Mouse (Mus musculus) MEL (cell line): Measurements from ENCODE around the gene Hnrnpu. TPM values are rescaled to one million over a fixed set of nuclear protein-coding genes. Genes with fewer than 3 reads are reported as not detected.

ENCODE experiments used
- DNase-seq: peaks from one replicate; pipeline ENCODE4 v3.0.0; 2011; ENCODE audit warnings: low read depth, low spot score
- H3K27ac ChIP-seq: 2 replicates; pipeline ENCODE4 v1.5.1; 2012; ENCODE audit warnings: low read depth, mild to moderate bottlenecking, control low read depth, low read length, moderate library complexity; ENCODE audit not compliant: control insufficient read depth
- H3K27me3 ChIP-seq, 2 experiments: fragments of 150-350 bp in 1 of 2; sonication (generic) in 1 of 2; 2 replicates each; pipeline ENCODE4 v1.6.1; 2012; ENCODE audit warnings: low read length in 2 of 2, mild to moderate bottlenecking in 2 of 2, improper control_type of control experiment in 1 of 2, moderate library complexity in 1 of 2; ENCODE audit not compliant: insufficient read depth in 2 of 2, control insufficient read depth in 1 of 2
- H3K36me3 ChIP-seq, 2 experiments: 2 replicates each; pipeline ENCODE4 v1.6.1; 2012 to 2014; ENCODE audit warnings: low read length in 2 of 2, improper control_type of control experiment in 1 of 2, inconsistent platforms in 1 of 2, mild to moderate bottlenecking in 1 of 2; ENCODE audit not compliant: insufficient read depth in 2 of 2, control insufficient read depth in 1 of 2
- H3K4me1 ChIP-seq, 2 experiments: fragments of 150-350 bp in 1 of 2; sonication (generic) in 1 of 2; 2 replicates each; pipeline ENCODE4 v1.6.1; 2012; ENCODE audit warnings: low read length in 2 of 2, improper control_type of control experiment in 1 of 2, mild to moderate bottlenecking in 1 of 2; ENCODE audit not compliant: insufficient read depth in 2 of 2, control insufficient read depth in 1 of 2
- H3K4me3 ChIP-seq, 2 experiments: fragments of 150-350 bp in 1 of 2; sonication (generic) in 1 of 2; 2 replicates each; pipeline ENCODE4 v1.5.1; 2012; ENCODE audit warnings: low read depth in 2 of 2, low read length in 2 of 2, mild to moderate bottlenecking in 2 of 2, moderate library complexity in 2 of 2, control low read depth in 1 of 2, improper control_type of control experiment in 1 of 2; ENCODE audit not compliant: control insufficient read depth in 1 of 2, insufficient read depth in 1 of 2
- H3K79me2 ChIP-seq: 2 replicates; pipeline ENCODE4 v1.6.1; 2012; ENCODE audit warnings: mild to moderate bottlenecking, low read length, moderate library complexity; ENCODE audit not compliant: control insufficient read depth, poor library complexity, insufficient read depth
- H3K9ac ChIP-seq: 2 replicates; pipeline ENCODE4 v1.6.1; 2012; ENCODE audit warnings: low read depth, mild to moderate bottlenecking, control low read depth, low read length, moderate library complexity; ENCODE audit not compliant: control insufficient read depth, poor library complexity, severe bottlenecking
- H3K9me3 ChIP-seq: fragments of 150-350 bp; sonication (generic); replicated peaks from 2 replicates; pipeline ENCODE4 v1.6.1; 2012; ENCODE audit warnings: mild to moderate bottlenecking, low read length, improper control_type of control experiment, moderate library complexity; ENCODE audit not compliant: insufficient read depth
- CHD1 ChIP-seq: IDR thresholded peaks from 2 replicates; pipeline ENCODE4 v1.6.1; 2012; ENCODE audit warnings: low read depth, mild to moderate bottlenecking, inconsistent platforms, low read length, improper control_type of control experiment
- ELF1 ChIP-seq: IDR thresholded peaks from 2 replicates; pipeline ENCODE4 v1.6.1; 2014; ENCODE audit warnings: low read depth, mild to moderate bottlenecking, inconsistent platforms, low read length, improper control_type of control experiment, moderate library complexity
- GABPA ChIP-seq: IDR thresholded peaks from 2 replicates; pipeline ENCODE4 v1.6.1; 2012; ENCODE audit warnings: low read depth, mild to moderate bottlenecking, inconsistent platforms, low read length, improper control_type of control experiment, moderate library complexity
- GATA1 ChIP-seq: IDR thresholded peaks from 2 replicates; pipeline ENCODE4 v1.6.1; 2011; ENCODE audit warnings: low read depth, low read length, improper control_type of control experiment
- HCFC1 ChIP-seq: IDR thresholded peaks from 2 replicates; pipeline ENCODE4 v1.6.1; 2012; ENCODE audit warnings: low read depth, mild to moderate bottlenecking, inconsistent platforms, low read length, improper control_type of control experiment, moderate library complexity
- JUND ChIP-seq: IDR thresholded peaks from 2 replicates; pipeline ENCODE4 v1.6.1; 2011; ENCODE audit warnings: low read depth, mild to moderate bottlenecking, improper control_type of control experiment, low read length
- KAT2A ChIP-seq: conservative IDR thresholded peaks from 2 replicates; pipeline ENCODE4 v1.6.1; 2012; ENCODE audit warnings: low read depth, low read length, improper control_type of control experiment, inconsistent platforms
- MAFK ChIP-seq: IDR thresholded peaks from 2 replicates; pipeline ENCODE4 v1.6.1; 2011; ENCODE audit warnings: low read depth, mild to moderate bottlenecking, low read length, improper control_type of control experiment, borderline replicate concordance
- MEF2A ChIP-seq: IDR thresholded peaks from 2 replicates; pipeline ENCODE4 v1.6.1; 2014; ENCODE audit warnings: low read depth, mild to moderate bottlenecking, inconsistent platforms, low read length, improper control_type of control experiment; ENCODE audit not compliant: poor library complexity, insufficient replicate concordance, severe bottlenecking; ENCODE audit errors: extremely low read depth
- MYB ChIP-seq: IDR thresholded peaks from 2 replicates; pipeline ENCODE4 v1.6.1; 2011; ENCODE audit warnings: mild to moderate bottlenecking, low read depth, low read length, improper control_type of control experiment
- MYC ChIP-seq: IDR thresholded peaks from 2 replicates; pipeline ENCODE4 v1.6.1; 2011; ENCODE audit warnings: low read depth, mild to moderate bottlenecking, low read length, improper control_type of control experiment, moderate library complexity
- NELFE ChIP-seq: IDR thresholded peaks from 2 replicates; pipeline ENCODE4 v1.6.1; 2011; ENCODE audit warnings: low read depth, low read length, improper control_type of control experiment
- POLR2A ChIP-seq, 2 experiments: IDR thresholded peaks; 2 replicates each; pipeline ENCODE4 v1.6.1; 2011 to 2012; ENCODE audit warnings: low read length in 2 of 2, mild to moderate bottlenecking in 2 of 2, control low read depth in 1 of 2, improper control_type of control experiment in 1 of 2, low read depth in 1 of 2, moderate library complexity in 1 of 2; ENCODE audit not compliant: control insufficient read depth in 1 of 2, insufficient read depth in 1 of 2, poor library complexity in 1 of 2
- RAD21 ChIP-seq: IDR thresholded peaks from 2 replicates; pipeline ENCODE4 v1.6.1; 2011; ENCODE audit warnings: mild to moderate bottlenecking, low read depth, low read length, improper control_type of control experiment
- SIN3A ChIP-seq: IDR thresholded peaks from 2 replicates; pipeline ENCODE4 v1.6.1; 2012; ENCODE audit warnings: low read length, improper control_type of control experiment, inconsistent platforms
- TAL1 ChIP-seq: IDR thresholded peaks from 2 replicates; pipeline ENCODE4 v1.6.1; 2012; ENCODE audit warnings: mild to moderate bottlenecking, inconsistent platforms, low read length, moderate library complexity, mixed read lengths
- TBP ChIP-seq: IDR thresholded peaks from 2 replicates; pipeline ENCODE4 v1.8.0; 2011; ENCODE audit warnings: low read depth, low read length, improper control_type of control experiment
- TCF12 ChIP-seq: IDR thresholded peaks from 2 replicates; pipeline ENCODE4 v1.6.1; 2014; ENCODE audit warnings: low read depth, mild to moderate bottlenecking, inconsistent platforms, low read length, improper control_type of control experiment, moderate library complexity
- USF1 ChIP-seq: IDR thresholded peaks from 2 replicates; pipeline ENCODE4 v1.6.1; 2014; ENCODE audit warnings: low read depth, mild to moderate bottlenecking, inconsistent platforms, low read length, improper control_type of control experiment, moderate library complexity
- USF2 ChIP-seq, 2 experiments: IDR thresholded peaks; 2 replicates each; pipeline ENCODE4 v1.6.1; 2011 to 2012; ENCODE audit warnings: improper control_type of control experiment in 2 of 2, low read length in 2 of 2, borderline replicate concordance in 1 of 2, inconsistent platforms in 1 of 2, low read depth in 1 of 2, mild to moderate bottlenecking in 1 of 2; ENCODE audit not compliant: insufficient read depth in 1 of 2
- ZC3H11A ChIP-seq: IDR thresholded peaks from 2 replicates; pipeline ENCODE4 v1.6.1; 2012; ENCODE audit warnings: low read depth, mild to moderate bottlenecking, inconsistent platforms, low read length, improper control_type of control experiment
- ZKSCAN1 ChIP-seq: IDR thresholded peaks from 2 replicates; pipeline ENCODE4 v1.6.1; 2012; ENCODE audit warnings: low read depth, mild to moderate bottlenecking, inconsistent platforms, low read length, improper control_type of control experiment, moderate library complexity
- ZMIZ1 ChIP-seq: IDR thresholded peaks from 2 replicates; pipeline ENCODE4 v1.6.1; 2012; ENCODE audit warnings: low read depth, mild to moderate bottlenecking, inconsistent platforms, low read length, improper control_type of control experiment, moderate library complexity
- ZNF384 ChIP-seq: IDR thresholded peaks from 2 replicates; pipeline ENCODE4 v1.6.1; 2012; ENCODE audit warnings: low read depth, mild to moderate bottlenecking, inconsistent platforms, low read length, improper control_type of control experiment
- polyA plus RNA-seq, 2 experiments: library from polyadenylated mRNA; stranded (reverse) in 1 of 2; unstranded in 1 of 2; fragments of >175 nt in 1 of 2; fragments of >200 nt in 1 of 2; gene quantifications; 2 replicates each; pipeline versions ENCODE4 v1.2.1 to v1.2.4; 2012; ENCODE audit warnings: low replicate concordance in 2 of 2, low read depth in 1 of 2; ENCODE audit not compliant: insufficient read length in 2 of 2, insufficient read depth in 1 of 2, missing spikeins in 1 of 2
- total RNA-seq: library from RNA; depleted of rRNA; stranded (reverse); fragments of 300-350 nt; gene quantifications from 2 replicates; pipeline ENCODE4 v1.2.3, GENCODE M21; 2012

Hnrnpu gene
- total and polyA plus RNA-seq, 3 experiments: 373 to 2,754 (median 789) TPM

- H3K9me3 ChIP-seq: no peaks in the 10 kb centered on the region
- no peaks in the 10 kb centered on the region for H3K36me3 ChIP-seq
- no peaks in the 10 kb centered on the region for H3K79me2 ChIP-seq
- no peak overlapping the region for H3K27ac ChIP-seq
- H3K9ac ChIP-seq: no peak overlapping the region
- H3K4me1 ChIP-seq: no peaks in the 10 kb centered on the region; a peak in 1 of 4 replicates
- no peaks in the 10 kb centered on the region for H3K27me3 ChIP-seq
- TF ChIP-seq ZKSCAN1 (no peak), ZNF384 (no peak), RAD21 (no peak), NELFE (no peak), SIN3A (no peak), HCFC1 (no peak), CHD1 (no peak), MYC (no peak), GATA1 (no peak), JUND (no peak), ZC3H11A (no peak), TAL1 (no peak)
- DNase-seq: no peak
- H3K4me3 ChIP-seq: no peak overlapping the region
Measured at GRCm38 (mm10) chr1:178375381-178375780, 37.8 kb upstream of the Hnrnpu start.

GRCm38 (mm10) chr1:178372681-178373080, 35.1 kb upstream of the Hnrnpu start:
- H3K79me2 ChIP-seq: peaks cover 4% of the 10 kb centered on the region; the same call in 1 of the 2 replicates
- no peak overlapping the region for H3K9ac ChIP-seq
- peaks cover 0 to 8% of the 10 kb centered on the region in 2 experiments; a peak in 2 of 4 replicates for H3K36me3 ChIP-seq
- TF ChIP-seq GABPA (no peak), POLR2A (IDR thresholded peaks at IDR 0.05; ENCODE audit: control insufficient read depth in 1 of 2, insufficient read depth in 1 of 2, low read depth in 1 of 2, low read length in 2 of 2, poor library complexity in 1 of 2) (no peak), KAT2A (no peak), SIN3A (no peak), USF1 (no peak), ZMIZ1 (no peak), MAFK (no peak), CHD1 (no peak), MYC (no peak), MYB (no peak), USF2 (IDR thresholded peaks at IDR 0.05; ENCODE audit: borderline replicate concordance in 1 of 2, insufficient read depth in 1 of 2, low read depth in 1 of 2, low read length in 2 of 2) (no peak), ZKSCAN1 (no peak), ELF1 (no peak), MEF2A (no peak), TBP (no peak), TCF12 (no peak), ZNF384 (no peak)
- no peaks in the 10 kb centered on the region for H3K27me3 ChIP-seq
- no peak overlapping the region for H3K27ac ChIP-seq
- no peak overlapping the region for H3K4me3 ChIP-seq
- H3K9me3 ChIP-seq: no peaks in the 10 kb centered on the region
- no peak for DNase-seq
- peaks cover 3 to 14% of the 10 kb centered on the region in 2 experiments for H3K4me1 ChIP-seq
